ENCODE assay signal across 24 mouse cellular contexts in the genomic region with DNA sequence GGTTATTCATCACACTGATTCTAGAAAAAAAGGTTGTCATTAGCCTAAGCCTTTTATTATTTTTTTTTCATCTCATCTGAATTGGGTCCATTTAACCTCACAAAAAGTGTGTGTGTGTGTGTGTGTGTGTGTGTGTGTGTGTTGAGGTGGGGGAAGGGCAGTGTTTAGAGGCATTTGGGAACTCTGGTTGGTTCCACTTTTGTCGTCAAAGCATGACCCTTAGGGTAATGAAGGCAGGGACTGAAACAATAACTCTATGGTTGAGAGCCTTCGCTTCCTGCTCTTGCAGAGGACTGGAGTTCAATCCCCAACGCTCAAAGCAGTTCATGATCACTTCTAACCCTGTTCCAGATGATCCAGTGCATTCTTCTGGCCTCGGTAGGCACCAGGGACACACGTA.
DNase-seq lines count a peak whose midpoint lies in the region; ATAC-seq and TF ChIP-seq lines count a peak whose summit lies in the region.
"Had no signal": no experiment of that assay in that cellular context is flagged by ENCODE, and none has a peak within 500 bp of the region (broad histone marks: within the 10 kb centered on the region; RNA-seq: fewer than 3 reads in every experiment).

No protein-coding gene starts in this region.

- H3K27me3 ChIP-seq in kidney, embryonic 15.5 days, result no peaks in the 10 kb centered on the region
- no peaks in the 10 kb centered on the region for H3K27me3 ChIP-seq in cerebellum, adult 2 months (ENCODE audit: control insufficient read depth, insufficient read depth, low read length)
- H3K27me3 ChIP-seq: CH12.LX; embryonic facial prominence, embryonic 12.5 days; forebrain, embryonic 13.5 days; forebrain, embryonic 15.5 days had no signal

- no peak for TF ChIP-seq POLR2A in cerebellum, adult 2 months (IDR thresholded peaks at IDR 0.05; ENCODE audit: borderline replicate concordance, insufficient read depth, low read length)

- no peak overlapping the region for H3K9ac ChIP-seq in kidney, embryonic 15.5 days
- H3K9ac ChIP-seq: embryonic facial prominence, embryonic 12.5 days; forebrain, embryonic 13.5 days; forebrain, embryonic 15.5 days; forebrain, postnatal 0 days had no signal

- no peak for DNase-seq in kidney, adult 18-20 months
- peak; percentile 31 to 53 for DNase-seq in spleen, postnatal 36 days (ENCODE audit: low spot score in 2 of 2)
- no peak for DNase-seq in spleen, postnatal 10 days (ENCODE audit: low spot score in 2 of 2)
- DNase-seq in right cerebral cortex, postnatal 25 days, result no peak
- no peak for DNase-seq in cerebellum, adult 2 months
- DNase-seq: adrenal gland, adult 8-10 months; adrenal gland, postnatal 14 days; adrenal gland, postnatal 36 days; cerebellum, adult 11-12 months; cerebellum, adult 8-10 months; cerebellum, postnatal 10 days; cerebellum, postnatal 25 days; forebrain, postnatal 0 days had no signal

- 0 out of 2 replicates have a peak, but pooled peaks have one; percentile 27 for ATAC-seq in kidney, embryonic 15.5 days (replicated peaks; ENCODE audit: low FRiP score)
- ATAC-seq in neutrophil, adult 5-6 weeks (ENCODE audit: extremely low read depth, insufficient number of reproducible peaks, low FRiP score, poor library complexity, severe bottlenecking), result 0 out of 2 replicates have a peak, but pooled peaks have one; percentile 25
- ATAC-seq: activated CD4-positive, CD25-positive, alpha-beta regulatory T cell, adult 4 months; CD4-positive, CD25-positive, alpha-beta regulatory T cell, adult 4 months; forebrain, embryonic 13.5 days; forebrain, embryonic 15.5 days; forebrain, postnatal 0 days; Patski had no signal

- TF ChIP-seq CTCF in cerebellum, adult 2 months (IDR thresholded peaks at IDR 0.05; ENCODE audit: borderline replicate concordance, insufficient read depth, low read depth, low read length), result no peak

- peaks cover 19% of the 10 kb centered on the region; the same call in 1 of the 2 replicates for H3K4me1 ChIP-seq in kidney, embryonic 15.5 days
- H3K4me1 ChIP-seq in cerebellum, adult 2 months (ENCODE audit: control insufficient read depth, insufficient read depth, low read length), result no peaks in the 10 kb centered on the region
- H3K4me1 ChIP-seq: embryonic facial prominence, embryonic 10.5 days; forebrain, embryonic 13.5 days; forebrain, embryonic 15.5 days had no signal

- WGBS in kidney, embryonic 15.5 days, result 59% methylated on average over 5 of the region's 5 CpGs
- 79% methylated on average over 5 of the region's 5 CpGs for WGBS in cerebellum, adult 2 months

- H3K4me3 ChIP-seq in kidney, embryonic 15.5 days (replicated peaks), result no peak overlapping the region
- H3K4me3 ChIP-seq in cerebellum, adult 2 months (replicated peaks; ENCODE audit: insufficient read depth, low read depth, low read length), result no peak overlapping the region
- H3K4me3 ChIP-seq: embryonic facial prominence, embryonic 10.5 days; embryonic facial prominence, embryonic 12.5 days; forebrain, embryonic 13.5 days; forebrain, embryonic 15.5 days had no signal

- H3K4me2 ChIP-seq in kidney, embryonic 15.5 days, result no peak overlapping the region
- H3K4me2 ChIP-seq: embryonic facial prominence, embryonic 12.5 days; forebrain, embryonic 13.5 days; forebrain, embryonic 15.5 days had no signal

- no peak overlapping the region for H3K27ac ChIP-seq in kidney, embryonic 15.5 days
- H3K27ac ChIP-seq in cerebellum, adult 2 months (ENCODE audit: insufficient read depth, low read length), result no peak overlapping the region
- H3K27ac ChIP-seq: embryonic facial prominence, embryonic 10.5 days; embryonic facial prominence, embryonic 12.5 days; forebrain, embryonic 13.5 days; forebrain, embryonic 15.5 days had no signal

- no peaks in the 10 kb centered on the region for H3K36me3 ChIP-seq in kidney, embryonic 15.5 days
- H3K36me3 ChIP-seq: embryonic facial prominence, embryonic 10.5 days; embryonic facial prominence, embryonic 12.5 days; forebrain, embryonic 15.5 days; G1E had no signal

- no peaks in the 10 kb centered on the region for H3K9me3 ChIP-seq in kidney, embryonic 15.5 days (replicated peaks)
- H3K9me3 ChIP-seq: embryonic facial prominence, embryonic 10.5 days; embryonic facial prominence, embryonic 12.5 days; forebrain, embryonic 13.5 days; forebrain, embryonic 15.5 days; G1E had no signal

Comparison
In these comparisons a context has a peak if more than half of its experiments do, and no peak if none do; other contexts are left out.
1. DNase-seq: peak in spleen, postnatal 36 days (2 of 2); none in kidney, adult 18-20 months (single experiment), spleen, postnatal 10 days (0 of 2), right cerebral cortex, postnatal 25 days (single experiment) and cerebellum, adult 2 months (0 of 2).